Mouse (Mus musculus) heart, adult 2 months (tissue): ENCODE data around the gene Lca5l.
A peak's percentile ranks its signal among the peaks of the same experiment; 100 is the strongest.

Experiments
- CTCF ChIP-seq: fragments of 200-600 bp; IDR thresholded peaks from 2 replicates; pipeline ENCODE4 v1.8.1; 2022; ENCODE audit warnings: antibody characterized with exemption, mild to moderate bottlenecking, moderate library complexity
- EP300 ChIP-seq: fragments of 200-500 bp; IDR thresholded peaks from 2 replicates; pipeline ENCODE4 v1.6.1; 2011; ENCODE audit warnings: low read depth, low read length, control low read depth; ENCODE audit not compliant: insufficient read depth
- POLR2A ChIP-seq: fragments of 200-500 bp; IDR thresholded peaks from 2 replicates; pipeline ENCODE4 v1.6.1; 2011; ENCODE audit warnings: mild to moderate bottlenecking, low read depth, low read length, control low read depth; ENCODE audit not compliant: insufficient read depth

- TF ChIP-seq CTCF (peak; percentile 91), POLR2A (no peak), EP300 (no peak)
These were observed 40.5 kb downstream of the Lca5l start for GRCm38 (mm10) chr16:96151551-96151950.
